Mouse (Mus musculus) embryonic facial prominence, embryonic 14.5 days (tissue): ENCODE results near the gene Vill. TPM values are rescaled to one million over a fixed set of nuclear protein-coding genes. Genes with fewer than 3 reads are reported as not detected.
A peak's percentile ranks its signal among the peaks of the same experiment; 100 is the strongest.

ENCODE experiments used
- ATAC-seq: fragments of 200-750 bp; cut with Nextera tagmentation; 2 replicates; pipeline ENCODE4 v1.8.0; 2017; ENCODE audit warnings: low read depth, moderate number of reproducible peaks, moderate TSS enrichment
- DNase-seq: peaks from one replicate; pipeline ENCODE4 v3.0.0-alpha.2; 2015; ENCODE audit warnings: low spot score
- H3K27ac ChIP-seq: fragments of 300-500 bp; sonication (generic); replicated peaks from 2 replicates; pipeline ENCODE4 v1.5.1; 2014; ENCODE audit warnings: low read depth, mild to moderate bottlenecking, low read length, moderate library complexity
- H3K27me3 ChIP-seq: fragments of 300-500 bp; sonication (generic); replicated peaks from 2 replicates; pipeline ENCODE4 v1.6.1; 2014; ENCODE audit warnings: low read length; ENCODE audit not compliant: control insufficient read depth, insufficient read depth
- H3K36me3 ChIP-seq: fragments of 300-500 bp; sonication (generic); 2 replicates; pipeline ENCODE4 v1.6.1; 2014; ENCODE audit warnings: low read length, mixed read lengths; ENCODE audit not compliant: control insufficient read depth, insufficient read depth
- H3K4me1 ChIP-seq: fragments of 300-500 bp; sonication (generic); 2 replicates; pipeline ENCODE4 v1.6.1; 2014; ENCODE audit warnings: antibody characterized with exemption, low read length; ENCODE audit not compliant: control insufficient read depth, insufficient read depth
- H3K4me2 ChIP-seq: fragments of 300-500 bp; sonication (generic); 2 replicates; pipeline ENCODE4 v1.6.1; 2014; ENCODE audit warnings: low read depth, mild to moderate bottlenecking, low read length, moderate library complexity, mixed read lengths
- H3K4me3 ChIP-seq: fragments of 300-500 bp; sonication (generic); 2 replicates; pipeline ENCODE4 v1.5.1; 2014; ENCODE audit warnings: low read depth, mild to moderate bottlenecking, low read length
- H3K9ac ChIP-seq: fragments of 300-500 bp; sonication (generic); 2 replicates; pipeline ENCODE4 v1.6.1; 2014; ENCODE audit warnings: low read depth, mild to moderate bottlenecking, low read length, moderate library complexity, mixed read lengths
- H3K9me3 ChIP-seq: fragments of 300-500 bp; sonication (generic); 2 replicates; pipeline ENCODE4 v1.6.1; 2016; ENCODE audit warnings: low read length; ENCODE audit not compliant: control insufficient read depth
- WGBS: fragments of 180-500 bp; shearing (Covaris S2); extraction: QIAGEN DNeasy Blood & Tissue Kit; methylation state at CpG from one replicate; pipeline ENCODE4 v1.1.7; 2014; 5-methylcytosine and 5-hydroxymethylcytosine counted together
- polyA plus RNA-seq: library from polyadenylated mRNA; unstranded; fragments of >200 nt; fragmentation: Nextera tagmentation; extraction: Ambion mirVana; gene quantifications from 2 replicates; pipeline ENCODE4 v1.2.1, GENCODE M21; 2014

The Vill gene
- polyA plus RNA-seq, 1 experiment from 2014 or later = 15.0 TPM

DNA sequence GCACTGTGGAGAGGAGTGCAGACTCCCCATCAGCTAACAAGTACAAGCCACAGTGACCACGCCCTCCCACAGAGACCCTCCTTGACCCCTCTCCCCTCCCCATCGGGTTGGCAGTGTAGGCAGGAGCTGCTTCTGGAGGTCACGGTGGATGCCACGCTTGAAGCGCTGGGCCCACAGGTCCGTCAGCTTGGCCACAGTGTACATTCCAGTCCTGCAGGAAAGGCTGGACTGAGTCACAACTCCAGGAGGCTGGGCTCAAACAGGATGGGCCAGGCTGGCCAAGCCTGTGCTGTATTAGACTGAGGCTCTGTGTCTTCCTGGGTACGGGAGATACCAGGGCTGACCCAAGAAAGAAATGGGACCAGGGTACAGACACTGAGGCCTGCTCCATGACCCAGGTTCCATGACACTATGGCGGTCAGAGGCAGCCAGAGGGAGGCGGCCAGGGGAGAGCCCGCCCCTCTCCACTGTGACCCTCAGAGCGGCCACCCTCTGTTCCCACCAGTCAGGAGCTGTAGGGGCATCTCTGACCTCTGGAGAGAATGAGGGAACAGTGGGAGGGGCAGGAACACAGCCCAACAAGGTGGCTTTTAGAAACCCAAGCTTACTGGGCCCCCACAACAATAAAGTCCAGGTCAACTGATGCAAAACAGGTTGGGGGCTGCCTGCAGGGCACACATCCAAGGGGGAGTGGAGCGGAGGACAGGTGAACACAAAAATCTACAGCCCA lies 39.2 kb downstream of the Vill start:
- Histone ChIP-seq H3K27me3 (no peaks in the 10 kb centered on the region), H3K36me3 (no peaks in the 10 kb centered on the region), H3K9ac (peak overlapping the region; percentile 73; the same call in 1 of the 2 replicates), H3K4me1 (peaks cover 30% of the 10 kb centered on the region), H3K27ac (no peak overlapping the region), H3K4me3 (peak overlapping the region; percentile 69), H3K4me2 (peak overlapping the region; percentile 93), H3K9me3 (no peaks in the 10 kb centered on the region)
- DNase-seq (no peak), ATAC-seq (no peak)
- 56% methylated on average over 12 of the region's 12 CpGs for WGBS

DNA sequence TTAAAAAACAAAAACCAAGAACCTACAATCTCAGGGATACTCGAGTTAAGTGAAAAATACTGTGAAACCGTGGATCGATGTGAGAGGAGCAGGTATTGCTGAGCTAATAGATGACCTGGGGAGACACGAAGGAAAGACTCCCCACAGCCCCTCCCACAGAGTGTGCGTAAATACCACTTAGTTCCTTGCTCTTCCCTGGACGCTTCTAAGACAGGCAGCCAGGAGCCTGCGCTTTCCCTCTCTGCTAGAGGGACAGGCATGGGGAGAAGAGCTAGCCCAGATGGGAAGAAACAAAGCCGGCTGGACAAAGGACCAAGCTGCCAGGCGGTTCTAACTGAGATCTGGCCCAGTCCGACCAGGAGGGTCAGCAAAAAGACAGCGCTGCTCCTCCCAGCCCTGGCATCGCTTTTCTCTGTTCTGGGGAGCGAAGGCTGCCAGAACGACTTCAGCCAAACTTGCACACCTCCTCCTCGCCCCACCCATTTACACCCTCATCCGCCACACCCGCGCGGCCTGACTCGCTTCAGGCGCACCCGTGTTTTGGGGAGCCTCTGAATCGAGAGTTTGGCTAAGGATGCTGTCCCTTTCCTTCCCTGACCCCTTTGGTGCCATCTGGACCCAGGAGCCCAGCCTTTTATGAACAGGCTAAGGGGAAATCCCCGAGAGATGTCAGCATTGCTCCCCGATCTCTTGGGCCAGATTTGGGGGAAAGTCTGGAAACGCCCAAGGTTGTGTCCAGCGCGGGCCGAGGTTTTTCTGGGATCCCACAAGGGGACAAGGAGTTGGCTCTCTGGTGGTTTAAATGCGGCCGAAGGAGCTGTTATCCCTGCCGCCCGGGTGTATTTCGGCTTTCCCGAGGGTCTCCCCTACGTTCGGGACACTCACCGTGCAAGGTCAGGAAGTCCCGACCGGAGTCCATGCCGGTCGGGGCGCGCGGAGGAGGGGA lies 40.2 kb downstream of the Vill start:
- Histone ChIP-seq H3K4me1 (peaks cover 28% of the 10 kb centered on the region), H3K36me3 (no peaks in the 10 kb centered on the region), H3K27me3 (no peaks in the 10 kb centered on the region), H3K27ac (peak overlapping the region; percentile 83), H3K4me3 (peak overlapping the region; percentile 69), H3K4me2 (peak overlapping the region; percentile 93), H3K9ac (peak overlapping the region; percentile 73), H3K9me3 (no peaks in the 10 kb centered on the region)
- DNase-seq (no peak), ATAC-seq (no peak)
- WGBS = 3% methylated on average over 40 of the region's 45 CpGs

DNA sequence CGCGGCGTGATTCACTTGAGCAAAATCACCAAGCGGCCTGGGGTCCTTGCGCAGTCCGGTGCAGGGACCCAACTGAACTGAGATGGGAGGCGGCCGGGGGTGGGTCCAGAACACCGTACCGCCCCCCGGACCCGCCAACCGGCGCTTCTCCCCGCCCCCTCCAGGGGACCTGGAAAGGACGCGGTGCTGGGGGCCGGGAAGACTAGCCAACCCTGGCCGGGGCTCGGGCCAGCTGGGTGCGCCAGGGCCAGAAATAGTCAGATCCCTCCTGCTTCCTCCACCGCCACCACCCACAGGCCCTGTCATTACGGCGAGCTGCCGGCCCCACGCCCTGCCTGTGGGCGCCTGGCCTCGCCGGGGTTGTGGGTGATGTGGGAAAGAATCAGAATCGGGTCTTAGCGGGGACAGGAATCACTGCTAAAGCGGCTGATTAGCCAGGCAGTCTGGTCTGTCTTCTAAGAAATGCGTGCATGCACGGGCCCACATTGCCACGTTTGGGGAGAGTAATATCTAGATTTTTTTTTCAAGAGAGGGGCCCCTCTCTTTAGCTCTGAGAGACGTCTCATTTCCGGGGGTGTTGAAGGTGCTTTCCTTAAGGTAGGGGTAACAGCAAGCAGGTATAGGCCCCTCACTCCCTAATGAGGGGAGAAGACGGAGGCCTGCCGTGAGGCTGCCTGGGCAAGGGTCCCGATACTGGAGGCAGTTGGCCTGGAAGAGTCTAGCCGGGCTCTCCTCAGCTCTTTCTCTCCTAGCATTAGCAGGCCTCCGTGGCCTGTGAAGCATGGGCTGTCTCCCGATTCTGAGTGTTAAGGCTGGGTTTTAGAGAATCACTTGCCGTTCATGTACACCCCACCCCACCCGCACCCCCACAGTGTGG lies 41.1 kb downstream of the Vill start, which contains the start of gene Plcd1:
Gene Plcd1 (minus strand): TSS at position 84 of the 877 bp plus-strand sequence.
- DNase-seq = peak; percentile 92
- WGBS = 12% methylated on average over 40 of the region's 45 CpGs
- peak within 1 kb of the TSS; percentile 93 for H3K4me2 ChIP-seq
- peak within 1 kb of the TSS; percentile 83 for H3K27ac ChIP-seq
- peaks cover 24% of the 10 kb centered on the region for H3K4me1 ChIP-seq
- no peaks in the 10 kb centered on the region for H3K9me3 ChIP-seq
- peak within 1 kb of the TSS; percentile 73 for H3K9ac ChIP-seq
- H3K4me3 ChIP-seq = peak within 1 kb of the TSS; percentile 69
- ATAC-seq = peak; percentile 90
- H3K27me3 ChIP-seq = no peaks in the 10 kb centered on the region
- H3K36me3 ChIP-seq = no peaks in the 10 kb centered on the region

DNA sequence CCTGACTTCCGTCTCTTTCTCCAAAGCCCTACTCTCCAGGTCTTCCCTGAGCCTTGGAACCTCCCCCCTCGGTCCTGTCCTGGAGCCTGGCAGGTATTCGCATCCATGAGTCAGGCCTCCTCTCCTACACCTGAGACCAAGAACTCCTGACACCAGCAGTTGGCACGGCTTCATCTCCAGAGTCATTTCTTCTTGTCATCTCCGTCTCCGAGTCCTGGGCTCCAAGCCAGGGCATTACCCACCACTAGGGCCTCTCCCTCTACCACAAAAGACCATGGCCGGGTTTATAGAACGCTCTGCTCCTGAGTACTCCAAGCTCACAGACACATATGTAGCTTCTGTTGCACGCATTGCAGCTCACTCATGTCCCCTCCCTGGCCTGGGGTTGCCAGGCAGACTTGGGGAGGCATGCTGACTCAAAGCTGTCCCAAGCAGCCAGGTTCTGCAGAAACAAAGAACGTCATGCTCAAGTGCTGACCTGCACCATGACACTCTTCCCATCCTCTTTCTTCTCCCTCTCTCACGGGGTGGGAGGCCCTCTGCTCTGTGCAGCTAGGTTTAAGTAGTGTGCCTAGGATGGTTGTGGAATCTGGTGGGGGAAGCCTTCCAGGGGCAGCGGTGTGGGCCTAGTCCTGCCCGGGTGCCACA lies 42.0 kb downstream of the Vill start:
- H3K9ac ChIP-seq = no peak overlapping the region

DNA sequence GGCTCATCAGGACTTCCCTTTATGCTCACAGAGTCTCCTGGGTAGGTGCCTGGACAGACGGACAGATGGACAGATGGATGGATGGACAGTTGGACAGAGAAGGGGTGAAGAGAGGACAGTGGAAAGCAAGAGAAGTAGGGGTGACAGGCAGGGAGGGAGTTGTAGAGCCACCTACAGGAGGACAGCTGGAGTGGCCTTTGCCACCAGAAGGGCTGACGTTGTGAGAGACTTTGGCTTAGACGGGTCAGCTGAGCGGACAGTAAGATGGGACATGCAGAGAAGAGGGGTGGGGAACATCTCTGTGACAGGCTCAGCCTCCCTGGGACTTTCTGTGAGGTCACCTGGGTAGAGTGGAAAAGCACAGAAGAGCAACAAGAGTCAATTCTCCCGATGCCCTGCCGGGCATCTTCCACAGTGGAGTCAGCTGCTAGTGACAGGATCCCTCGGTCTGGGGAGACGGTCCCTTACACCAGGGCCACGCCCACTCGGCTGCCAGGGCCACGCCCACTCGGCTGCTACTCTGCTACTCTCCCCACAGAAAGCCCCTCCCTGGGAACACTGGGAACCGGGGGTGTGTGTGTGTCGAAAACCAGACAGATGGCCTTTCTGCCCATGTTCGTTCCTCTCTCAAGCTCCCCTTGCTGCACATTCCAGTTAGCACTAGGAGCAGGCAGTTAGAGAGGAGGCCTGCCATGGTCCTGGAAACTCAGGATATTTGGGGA lies 47.8 kb downstream of the Vill start:
- ATAC-seq (no peak), DNase-seq (no peak)
- H3K4me2 ChIP-seq = no peak overlapping the region
- H3K4me3 ChIP-seq = no peak overlapping the region
- no peaks in the 10 kb centered on the region for H3K36me3 ChIP-seq
- no peaks in the 10 kb centered on the region for H3K9me3 ChIP-seq
- H3K27ac ChIP-seq = no peak overlapping the region
- no peaks in the 10 kb centered on the region for H3K27me3 ChIP-seq
- H3K4me1 ChIP-seq = peaks cover under 1% of the 10 kb centered on the region; the same call in 1 of the 2 replicates
- 11% methylated on average over 13 of the region's 15 CpGs for WGBS
- H3K9ac ChIP-seq = no peak overlapping the region

More for the DNA sequence above, 42.0 kb downstream of the Vill start:
- Histone ChIP-seq H3K4me2 (no peak overlapping the region), H3K9me3 (no peaks in the 10 kb centered on the region), H3K4me1 (peaks cover 21% of the 10 kb centered on the region), H3K4me3 (no peak overlapping the region), H3K27ac (peak overlapping the region; percentile 83), H3K27me3 (no peaks in the 10 kb centered on the region), H3K36me3 (no peaks in the 10 kb centered on the region)
- DNase-seq = peak; percentile 71
- ATAC-seq = no peak
- 63% methylated on average over 13 of the region's 13 CpGs for WGBS

DNA sequence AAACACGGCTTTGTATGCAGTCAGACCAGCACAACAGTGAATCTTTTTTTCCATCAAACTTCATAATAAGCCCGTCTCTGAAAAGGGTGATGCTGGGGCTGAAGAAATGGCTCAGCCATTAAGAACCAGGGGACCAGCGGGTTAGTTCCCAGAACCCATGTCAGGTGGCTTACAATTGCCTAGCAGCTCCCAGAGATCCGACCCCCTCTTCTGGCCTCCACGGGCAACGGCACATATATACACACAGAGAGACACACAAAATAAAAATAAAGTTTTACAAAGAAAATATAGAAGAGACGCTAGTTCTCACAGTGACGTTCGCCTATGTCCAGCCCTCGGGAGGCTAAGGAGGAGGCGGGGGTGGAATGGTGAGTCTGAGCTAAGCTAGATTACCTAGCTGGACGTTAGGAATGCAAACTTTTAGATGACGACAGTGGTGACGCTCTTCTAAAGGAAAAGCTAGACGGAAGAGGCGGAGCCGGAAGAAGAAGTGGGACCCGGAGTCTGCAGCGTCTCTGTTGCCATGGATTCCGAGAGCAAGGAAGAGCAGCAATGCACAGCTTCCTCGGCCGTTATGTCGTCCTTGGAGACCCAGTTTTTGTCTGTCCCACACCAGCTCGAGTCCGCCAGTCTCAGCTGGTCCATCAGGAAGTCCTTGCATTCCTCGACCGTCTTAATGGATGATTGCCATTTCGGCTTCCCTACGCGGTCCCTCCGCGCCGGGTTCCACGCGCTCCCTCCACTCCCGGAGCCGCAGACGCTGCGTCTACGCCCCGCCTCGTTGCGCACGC lies 49.6 kb downstream of the Vill start, which contains the start of gene Dlec1:
Gene Dlec1 (plus strand): TSS at position 487 of the 791 bp plus-strand sequence.
- ATAC-seq = peak; percentile 93

DNA sequence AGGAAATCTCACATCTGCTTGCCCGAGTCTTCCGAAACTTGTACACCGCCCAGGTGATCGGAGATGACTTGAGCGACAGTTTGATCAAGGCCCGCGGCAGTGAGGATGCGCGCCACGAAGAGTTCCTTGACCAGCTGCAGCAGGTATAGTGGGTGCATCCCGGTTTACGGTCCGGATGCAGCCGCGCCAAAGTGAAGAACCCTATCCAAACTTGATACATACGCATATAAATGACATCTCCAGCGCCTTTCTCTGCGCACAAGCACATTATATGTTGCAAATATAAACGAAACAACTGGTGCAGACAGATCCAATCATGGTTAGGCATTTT lies 50.2 kb downstream of the Vill start:
- no peak overlapping the region for H3K27ac ChIP-seq
- H3K4me1 ChIP-seq = no peaks in the 10 kb centered on the region
- peak overlapping the region; percentile 64 for H3K9ac ChIP-seq
- 3% methylated on average over 19 of the region's 19 CpGs for WGBS
- ATAC-seq (no peak), DNase-seq (no peak)
- no peaks in the 10 kb centered on the region for H3K27me3 ChIP-seq
- H3K4me2 ChIP-seq = peak overlapping the region; percentile 86
- no peaks in the 10 kb centered on the region for H3K36me3 ChIP-seq
- peak overlapping the region; percentile 67 for H3K4me3 ChIP-seq
- no peaks in the 10 kb centered on the region for H3K9me3 ChIP-seq

More for the DNA sequence above, 49.6 kb downstream of the Vill start, which contains the start of gene Dlec1:
- H3K27ac ChIP-seq = peak within 1 kb of the TSS; percentile 65; the same call in 1 of the 2 replicates
- H3K9me3 ChIP-seq = no peaks in the 10 kb centered on the region
- H3K27me3 ChIP-seq = no peaks in the 10 kb centered on the region
- peak within 1 kb of the TSS; percentile 64 for H3K9ac ChIP-seq
- WGBS = 2% methylated on average over 44 of the region's 44 CpGs
- no peaks in the 10 kb centered on the region for H3K4me1 ChIP-seq
- peak; percentile 97 for DNase-seq
- peak within 1 kb of the TSS; percentile 86 for H3K4me2 ChIP-seq
- no peaks in the 10 kb centered on the region for H3K36me3 ChIP-seq
- peak within 1 kb of the TSS; percentile 67 for H3K4me3 ChIP-seq
